Mouse (Mus musculus) ES-Bruce4 (cell line): Measurements from ENCODE around the gene Spg11.

Experiments used
- CTCF ChIP-seq: IDR thresholded peaks from one replicate; pipeline ENCODE4 v1.8.1; 2011; ENCODE audit warnings: low read depth, low read length
- POLR2A ChIP-seq: IDR thresholded peaks from one replicate; pipeline ENCODE4 v1.8.1; 2011; ENCODE audit warnings: low read length; ENCODE audit not compliant: insufficient read depth

GRCm38 (mm10) chr2:122154479-122154878 lies 36.3 kb upstream of the Spg11 start:
- TF ChIP-seq CTCF (no peak), POLR2A (no peak)
